Mouse (Mus musculus) lung, adult 2 months (tissue): ENCODE data around the gene Slc8a1.

Experiments used
- CTCF ChIP-seq: fragments of 200-500 bp; IDR thresholded peaks from 2 replicates; pipeline ENCODE4 v1.5.1; 2011; ENCODE audit warnings: mild to moderate bottlenecking, low read length, control low read depth; ENCODE audit not compliant: insufficient read depth
- POLR2A ChIP-seq: fragments of 200-500 bp; IDR thresholded peaks from 2 replicates; pipeline ENCODE4 v1.6.1; 2011; ENCODE audit warnings: low read depth, mild to moderate bottlenecking, control low read depth, low read length, borderline replicate concordance; ENCODE audit errors: extremely low read depth

GRCm38 (mm10) chr17:81497919-81498318, 240.3 kb downstream of the Slc8a1 start:
- TF ChIP-seq CTCF (no peak), POLR2A (no peak)
